Mouse (Mus musculus) embryonic fibroblast, embryonic 13.5 days (primary cell): ENCODE data around the gene Tmub1. TPM values are rescaled to one million over a fixed set of nuclear protein-coding genes. Genes with fewer than 3 reads are reported as not detected.

ENCODE experiments used
- H3K27ac ChIP-seq: 2 replicates; pipeline ENCODE4 v1.5.1; 2012; ENCODE audit warnings: low read length, control low read depth, inconsistent platforms; ENCODE audit not compliant: insufficient read depth
- H3K4me1 ChIP-seq: 2 replicates; pipeline ENCODE4 v1.6.1; 2011; ENCODE audit warnings: low read length; ENCODE audit not compliant: control insufficient read depth, insufficient read depth
- H3K4me3 ChIP-seq: 2 replicates; pipeline ENCODE4 v1.5.1; 2011; ENCODE audit warnings: mild to moderate bottlenecking, control low read depth, low read length; ENCODE audit not compliant: insufficient read depth
- CTCF ChIP-seq: IDR thresholded peaks from 2 replicates; pipeline ENCODE4 v1.5.1; 2011; ENCODE audit warnings: mild to moderate bottlenecking, control low read depth, low read length, moderate library complexity, borderline replicate concordance; ENCODE audit not compliant: insufficient read depth
- POLR2A ChIP-seq: IDR thresholded peaks from 2 replicates; pipeline ENCODE4 v1.6.1; 2011; ENCODE audit warnings: low read depth, mild to moderate bottlenecking, control low read depth, low read length, moderate library complexity
- polyA plus RNA-seq: library from polyadenylated mRNA; stranded (reverse); fragments of >200 nt; gene quantifications from 2 replicates; pipeline ENCODE4 v1.2.4, GENCODE M21; 2011; ENCODE audit warnings: low read depth; ENCODE audit not compliant: missing spikeins, insufficient read length

Gene Tmub1
- polyA plus RNA-seq, 1 experiment: 9.8 TPM

GRCm38 (mm10) chr5:24426556-24427284 lies 20.9 kb downstream of the Tmub1 start:
- TF ChIP-seq POLR2A (peak; percentile 58), CTCF (no peak)
- Histone ChIP-seq H3K4me1 (peaks cover 4% of the 10 kb centered on the region), H3K27ac (peak overlapping the region; percentile 27), H3K4me3 (peak overlapping the region; percentile 74)

- Histone ChIP-seq H3K4me3 (peak overlapping the region; percentile 74), H3K27ac (peak overlapping the region; percentile 59; the same call in 1 of the 2 replicates), H3K4me1 (peaks cover 4% of the 10 kb centered on the region)
- TF ChIP-seq CTCF (no peak), POLR2A (no peak)
Observed at GRCm38 (mm10) chr5:24426037-24426432, 21.6 kb downstream of the Tmub1 start.

GRCm38 (mm10) chr5:24425421-24426036 lies 22.1 kb downstream of the Tmub1 start:
- no peak for TF ChIP-seq CTCF
- peak; percentile 36; the same call in 1 of the 2 replicates for TF ChIP-seq POLR2A
- H3K4me1 ChIP-seq: peaks cover 4% of the 10 kb centered on the region
- H3K4me3 ChIP-seq: peak overlapping the region; percentile 74
- H3K27ac ChIP-seq: peak overlapping the region; percentile 59

DNA sequence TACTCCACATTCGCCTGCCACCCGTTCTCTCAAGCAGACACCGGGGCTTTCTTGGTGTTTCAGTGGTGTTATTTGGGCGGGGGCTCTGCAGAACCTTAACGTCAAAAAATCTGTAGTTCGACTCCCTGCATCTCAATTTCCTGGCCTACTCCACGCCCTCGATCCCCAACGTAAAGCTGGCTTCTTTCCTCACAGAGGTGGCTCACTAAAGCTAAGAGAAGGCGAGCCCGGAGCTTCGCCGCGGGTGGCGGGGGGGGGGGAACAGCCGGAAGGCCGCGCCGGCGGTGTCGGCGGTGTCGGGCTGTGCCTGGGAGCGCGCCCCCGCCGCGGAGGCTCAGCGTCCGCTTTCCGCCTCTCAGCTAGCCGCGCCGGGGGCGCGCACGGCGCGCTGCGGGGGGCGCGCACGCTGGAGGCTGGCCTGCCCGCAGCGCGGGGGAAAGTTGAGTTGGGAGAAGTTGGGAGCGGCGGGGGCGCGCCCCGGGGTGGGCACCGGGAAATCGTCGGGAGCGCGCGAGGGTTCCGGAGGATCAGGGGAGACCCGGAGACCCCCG lies 22.7 kb downstream of the Tmub1 start:
- H3K4me1 ChIP-seq: peaks cover 4% of the 10 kb centered on the region
- H3K4me3 ChIP-seq: peak overlapping the region; percentile 74
- TF ChIP-seq POLR2A (peak; percentile 50), CTCF (no peak)
- H3K27ac ChIP-seq: peak overlapping the region; percentile 84

GRCm38 (mm10) chr5:24424004-24424781 lies 23.5 kb downstream of the Tmub1 start:
- no peak; the same call in 1 of the 2 replicates for TF ChIP-seq POLR2A
- no peak for TF ChIP-seq CTCF
- H3K4me1 ChIP-seq: peaks cover 4% of the 10 kb centered on the region
- peak overlapping the region; percentile 84 for H3K27ac ChIP-seq
- peak overlapping the region; percentile 39 for H3K4me3 ChIP-seq

- Histone ChIP-seq H3K4me3 (peak within 1 kb of the TSS; percentile 83), H3K27ac (peak within 1 kb of the TSS; percentile 84), H3K4me1 (peaks cover 4% of the 10 kb centered on the region)
- no peak for TF ChIP-seq CTCF
- peak; percentile 86 for TF ChIP-seq POLR2A
Observed at GRCm38 (mm10) chr5:24423129-24424003, 24.3 kb downstream of the Tmub1 start, which contains the start of the genes Cdk5 and Slc4a2. Gene Cdk5 (minus strand): TSS chr5:24423530. Gene Slc4a2 (plus strand): TSS chr5:24423837.

DNA sequence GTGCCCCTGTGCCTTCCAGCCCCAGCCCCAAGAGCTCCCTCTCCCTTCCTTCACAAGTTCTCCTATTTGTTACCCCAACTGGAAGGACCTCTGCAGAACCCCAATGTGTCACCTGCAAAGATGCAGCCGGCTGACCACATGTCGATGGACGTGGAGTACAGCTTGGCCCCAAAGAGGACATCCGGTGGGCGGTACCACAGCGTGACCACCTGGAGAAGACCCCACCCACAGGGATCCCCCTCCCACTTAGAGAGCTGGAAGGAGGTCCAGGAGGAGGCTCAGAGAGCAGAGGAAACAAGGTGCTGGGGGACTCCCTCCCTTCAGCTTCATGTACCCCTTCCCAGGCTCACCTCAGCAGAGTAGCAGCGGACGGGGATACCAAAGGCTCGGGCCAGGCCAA lies 27.3 kb downstream of the Tmub1 start:
- H3K4me3 ChIP-seq: no peak overlapping the region
- H3K4me1 ChIP-seq: no peaks in the 10 kb centered on the region
- no peak for TF ChIP-seq POLR2A
- no peak for TF ChIP-seq CTCF
- H3K27ac ChIP-seq: no peak overlapping the region

DNA sequence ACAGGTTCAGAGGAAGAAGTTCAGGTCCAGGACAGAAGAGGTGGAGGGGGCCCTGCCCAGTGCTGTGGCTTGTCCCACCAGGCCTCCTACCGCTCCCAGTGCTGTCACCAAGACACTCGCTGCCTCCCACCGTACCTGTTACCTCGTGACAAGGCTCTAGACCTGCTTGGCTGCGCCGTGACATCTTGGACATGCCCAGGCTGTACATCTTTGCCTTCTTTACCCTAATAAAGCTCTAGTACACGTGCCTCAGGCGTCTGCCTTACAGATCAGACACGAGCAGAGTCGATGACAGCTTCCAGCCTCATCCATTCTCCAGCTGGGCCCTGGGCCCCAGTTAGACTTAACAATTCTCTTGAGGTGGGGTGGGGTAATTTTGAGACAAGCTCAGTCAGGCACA lies 30.1 kb downstream of the Tmub1 start:
- no peak overlapping the region for H3K4me3 ChIP-seq
- no peak for TF ChIP-seq POLR2A
- no peak for TF ChIP-seq CTCF
- no peak overlapping the region for H3K27ac ChIP-seq
- no peaks in the 10 kb centered on the region for H3K4me1 ChIP-seq

- Histone ChIP-seq H3K4me1 (no peaks in the 10 kb centered on the region), H3K4me3 (no peak overlapping the region), H3K27ac (no peak overlapping the region)
- no peak for TF ChIP-seq CTCF
- 0 out of 2 replicates have a peak, but pooled peaks have one; percentile 17 for TF ChIP-seq POLR2A
Observed at GRCm38 (mm10) chr5:24416222-24416736, 31.4 kb downstream of the Tmub1 start.
